Mouse (Mus musculus): ENCODE results near the gene Lpin1. TPM values are rescaled to one million over a fixed set of nuclear protein-coding genes. Genes with fewer than 3 reads are reported as not detected.

Lpin1 gene
- polyA plus RNA-seq, 1 experiment from 2014 or later, result 18.3 TPM

DNA sequence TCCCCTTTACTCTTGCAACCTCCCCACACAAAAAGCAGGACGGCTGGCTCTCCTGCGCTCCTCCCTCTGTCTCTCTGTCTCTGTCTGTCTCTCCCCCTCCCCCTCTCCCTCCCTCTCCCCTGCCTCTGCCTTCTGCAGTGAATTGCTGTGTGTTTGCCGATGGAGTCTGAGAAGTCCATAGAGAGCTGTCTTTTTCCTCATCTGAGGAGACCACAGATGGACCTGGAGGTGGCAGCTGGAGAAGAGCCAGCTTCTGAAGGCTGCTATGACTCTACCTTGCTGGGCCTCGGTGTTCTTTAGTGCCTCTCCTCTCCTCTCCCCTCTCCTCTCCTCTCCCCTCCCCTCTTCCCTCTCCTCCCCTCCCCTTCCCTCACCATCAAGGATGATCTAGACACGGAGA, 5.1 kb downstream of the Lpin1 start:
- 68% methylated on average over 5 of the region's 5 CpGs for WGBS
- H3K36me3 ChIP-seq, result no peaks in the 10 kb centered on the region
- H3K4me3 ChIP-seq, result no peak overlapping the region
- no peaks in the 10 kb centered on the region for H3K4me1 ChIP-seq (replicated peaks)
- H3K9me3 ChIP-seq, result no peaks in the 10 kb centered on the region
- H3K27me3 ChIP-seq, result no peaks in the 10 kb centered on the region
- H3K9ac ChIP-seq, result no peak overlapping the region
- no peak for ATAC-seq (ENCODE audit: low FRiP score)
- H3K27ac ChIP-seq, result no peak overlapping the region
- no peak overlapping the region for H3K4me2 ChIP-seq

DNA sequence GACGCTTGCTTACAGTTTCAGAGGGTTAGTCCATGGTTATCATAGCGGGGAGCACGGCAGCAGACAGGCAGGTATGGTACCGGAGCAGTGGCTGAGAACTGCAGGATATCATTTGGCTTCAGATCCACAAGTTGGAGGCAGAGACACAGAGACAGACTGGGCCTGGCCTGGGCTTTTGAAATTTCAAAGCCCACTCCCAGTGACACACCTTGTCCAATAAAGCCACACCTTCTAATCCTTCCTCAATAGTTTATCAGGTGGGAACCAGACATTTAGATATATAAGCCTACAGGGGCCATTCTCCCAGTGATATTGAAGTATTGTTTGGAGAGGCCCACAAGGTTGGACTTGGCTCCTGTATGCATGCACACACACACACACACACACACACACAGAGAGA, 8.5 kb downstream of the Lpin1 start:
- no peak for ATAC-seq (ENCODE audit: low FRiP score)
- Histone ChIP-seq H3K27ac (no peak overlapping the region), H3K9ac (no peak overlapping the region), H3K4me1 (replicated peaks) (no peaks in the 10 kb centered on the region), H3K9me3 (no peaks in the 10 kb centered on the region), H3K27me3 (no peaks in the 10 kb centered on the region), H3K4me2 (no peak overlapping the region), H3K4me3 (no peak overlapping the region), H3K36me3 (no peaks in the 10 kb centered on the region)
- WGBS, result 85% methylated on average over 4 of the region's 4 CpGs

DNA sequence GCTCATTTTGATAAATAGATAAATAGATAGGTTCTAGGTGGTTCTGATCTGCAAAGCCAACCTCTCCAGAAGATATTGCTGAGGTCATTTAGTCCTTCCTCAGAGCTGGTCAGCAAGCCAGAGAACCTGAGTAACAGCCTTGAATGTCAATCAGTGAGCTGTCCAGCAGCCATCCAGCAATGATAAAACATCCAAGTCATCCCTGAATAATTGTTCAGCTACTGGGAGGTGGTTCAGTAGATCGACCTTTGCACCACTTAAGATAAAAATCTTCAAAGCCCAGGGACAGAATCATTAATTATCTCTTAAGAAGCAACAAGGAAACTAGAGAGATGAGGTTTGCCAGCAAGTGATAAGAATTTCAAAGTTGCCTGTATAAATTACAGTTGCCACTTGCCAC, 10.4 kb downstream of the Lpin1 start:
- H3K4me1 ChIP-seq (replicated peaks), result no peaks in the 10 kb centered on the region
- H3K4me2 ChIP-seq, result no peak overlapping the region
- 83% methylated on average over 1 of the region's 1 CpGs for WGBS
- H3K4me3 ChIP-seq, result no peak overlapping the region
- H3K27ac ChIP-seq, result no peak overlapping the region
- H3K27me3 ChIP-seq, result no peaks in the 10 kb centered on the region
- no peaks in the 10 kb centered on the region for H3K9me3 ChIP-seq
- H3K9ac ChIP-seq, result no peak overlapping the region
- no peaks in the 10 kb centered on the region for H3K36me3 ChIP-seq
- no peak for ATAC-seq (ENCODE audit: low FRiP score)

DNA sequence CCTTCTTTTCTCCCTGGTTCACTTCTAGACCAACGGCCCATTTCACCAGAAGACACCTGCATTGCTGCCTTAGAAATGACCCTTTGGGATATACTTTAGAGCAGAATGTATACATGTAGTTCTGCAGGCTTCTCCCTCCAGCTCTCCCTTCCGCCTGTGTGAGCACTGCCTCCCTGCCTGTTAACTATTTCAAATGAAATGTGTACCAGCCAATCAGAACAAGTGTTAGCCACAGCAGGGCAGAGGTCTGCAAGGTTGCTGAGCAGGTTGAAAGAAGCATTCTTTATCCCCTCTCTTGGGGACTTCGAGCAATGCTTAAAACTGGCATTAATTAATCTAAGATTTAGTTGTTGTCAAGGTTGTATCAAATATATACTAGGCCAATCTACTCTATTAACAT, 11.4 kb downstream of the Lpin1 start:
- no peak overlapping the region for H3K9ac ChIP-seq
- H3K4me2 ChIP-seq, result no peak overlapping the region
- 47% methylated on average over 3 of the region's 3 CpGs for WGBS
- H3K4me1 ChIP-seq (replicated peaks), result no peaks in the 10 kb centered on the region
- no peak for ATAC-seq (ENCODE audit: low FRiP score)
- H3K36me3 ChIP-seq, result no peaks in the 10 kb centered on the region
- H3K9me3 ChIP-seq, result no peaks in the 10 kb centered on the region
- H3K27ac ChIP-seq, result no peak overlapping the region
- H3K27me3 ChIP-seq, result no peaks in the 10 kb centered on the region
- H3K4me3 ChIP-seq, result no peak overlapping the region

DNA sequence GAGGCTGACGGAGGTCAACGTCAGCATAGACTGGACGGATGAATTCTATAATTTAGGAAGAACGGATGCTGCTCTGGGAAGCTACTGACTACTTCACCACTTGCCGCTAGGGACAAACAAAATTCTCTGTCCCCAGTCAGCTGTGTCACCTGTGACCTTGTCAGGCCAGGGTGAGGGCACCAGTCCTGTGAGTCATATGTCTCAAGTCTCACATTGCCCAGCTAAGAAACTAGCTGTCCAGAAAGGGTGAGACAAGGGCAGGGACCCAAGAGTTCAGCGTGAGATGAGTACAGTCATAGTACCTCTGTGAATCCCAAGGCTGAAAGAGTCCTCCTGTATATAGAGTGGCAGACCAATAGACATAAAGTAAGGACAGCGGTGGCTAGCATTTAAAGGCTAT, 17.0 kb downstream of the Lpin1 start:
- WGBS, result 93% methylated on average over 7 of the region's 7 CpGs
- H3K36me3 ChIP-seq, result no peaks in the 10 kb centered on the region
- no peak overlapping the region for H3K27ac ChIP-seq
- H3K4me3 ChIP-seq, result no peak overlapping the region
- H3K9me3 ChIP-seq, result no peaks in the 10 kb centered on the region
- H3K4me1 ChIP-seq (replicated peaks), result peaks cover 29% of the 10 kb centered on the region
- H3K4me2 ChIP-seq, result no peak overlapping the region
- H3K27me3 ChIP-seq, result no peaks in the 10 kb centered on the region
- no peak for ATAC-seq (ENCODE audit: low FRiP score)
- H3K9ac ChIP-seq, result no peak overlapping the region

DNA sequence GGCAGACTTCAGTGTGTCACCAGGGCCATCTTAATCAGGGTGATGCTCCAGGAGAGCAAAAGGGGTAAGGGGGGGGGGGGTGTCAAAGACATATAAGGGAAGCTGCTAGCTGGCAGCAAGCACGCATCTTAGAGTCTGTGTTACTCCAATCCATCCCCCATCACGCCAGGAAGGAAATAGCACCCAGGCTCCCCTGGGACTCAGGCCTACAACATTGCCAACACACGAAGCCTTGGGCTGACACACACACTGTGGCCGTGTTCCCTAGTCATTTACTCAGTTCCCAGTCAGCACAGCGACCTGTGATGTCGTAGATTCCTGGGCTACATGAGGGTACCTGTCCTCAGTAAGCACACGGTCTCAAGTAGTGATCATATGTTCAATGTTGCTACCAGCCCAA, 17.8 kb downstream of the Lpin1 start:
- no peak for ATAC-seq (ENCODE audit: low FRiP score)
- H3K4me2 ChIP-seq, result no peak overlapping the region
- 86% methylated on average over 7 of the region's 7 CpGs for WGBS
- H3K27me3 ChIP-seq, result no peaks in the 10 kb centered on the region
- no peaks in the 10 kb centered on the region for H3K36me3 ChIP-seq
- H3K4me3 ChIP-seq, result no peak overlapping the region
- no peaks in the 10 kb centered on the region for H3K9me3 ChIP-seq
- peaks cover 36% of the 10 kb centered on the region for H3K4me1 ChIP-seq (replicated peaks)
- no peak overlapping the region for H3K9ac ChIP-seq
- H3K27ac ChIP-seq, result no peak overlapping the region

DNA sequence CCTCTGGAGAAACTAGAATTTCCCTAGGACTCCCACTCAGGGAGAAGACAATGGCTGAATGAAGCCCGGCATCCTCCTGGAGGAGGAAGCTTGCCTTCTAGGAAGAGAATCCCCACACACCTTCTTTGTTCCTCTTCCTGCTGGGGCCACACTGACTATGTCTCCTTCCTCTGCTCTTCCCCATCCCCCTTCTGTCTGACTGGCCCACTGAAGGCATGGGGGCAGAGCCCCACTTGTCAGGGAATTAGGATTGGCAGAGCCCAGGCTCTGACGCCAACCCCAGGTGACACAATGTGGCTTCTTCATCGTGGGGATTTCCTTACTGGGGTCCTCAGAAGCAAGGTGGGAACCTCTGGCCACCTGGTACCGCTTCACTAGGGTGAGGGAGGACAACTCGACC, 18.3 kb downstream of the Lpin1 start:
- Histone ChIP-seq H3K4me3 (no peak overlapping the region), H3K9ac (peak overlapping the region; percentile 61; the same call in 1 of the 2 replicates), H3K27ac (0 out of 2 replicates have a peak overlapping the region, but pooled peaks have one; percentile 79), H3K9me3 (no peaks in the 10 kb centered on the region), H3K4me2 (peak overlapping the region; percentile 58; the same call in 1 of the 2 replicates), H3K27me3 (no peaks in the 10 kb centered on the region), H3K4me1 (replicated peaks) (peaks cover 42% of the 10 kb centered on the region), H3K36me3 (no peaks in the 10 kb centered on the region)
- ATAC-seq (ENCODE audit: low FRiP score), result no peak
- 66% methylated on average over 5 of the region's 5 CpGs for WGBS

DNA sequence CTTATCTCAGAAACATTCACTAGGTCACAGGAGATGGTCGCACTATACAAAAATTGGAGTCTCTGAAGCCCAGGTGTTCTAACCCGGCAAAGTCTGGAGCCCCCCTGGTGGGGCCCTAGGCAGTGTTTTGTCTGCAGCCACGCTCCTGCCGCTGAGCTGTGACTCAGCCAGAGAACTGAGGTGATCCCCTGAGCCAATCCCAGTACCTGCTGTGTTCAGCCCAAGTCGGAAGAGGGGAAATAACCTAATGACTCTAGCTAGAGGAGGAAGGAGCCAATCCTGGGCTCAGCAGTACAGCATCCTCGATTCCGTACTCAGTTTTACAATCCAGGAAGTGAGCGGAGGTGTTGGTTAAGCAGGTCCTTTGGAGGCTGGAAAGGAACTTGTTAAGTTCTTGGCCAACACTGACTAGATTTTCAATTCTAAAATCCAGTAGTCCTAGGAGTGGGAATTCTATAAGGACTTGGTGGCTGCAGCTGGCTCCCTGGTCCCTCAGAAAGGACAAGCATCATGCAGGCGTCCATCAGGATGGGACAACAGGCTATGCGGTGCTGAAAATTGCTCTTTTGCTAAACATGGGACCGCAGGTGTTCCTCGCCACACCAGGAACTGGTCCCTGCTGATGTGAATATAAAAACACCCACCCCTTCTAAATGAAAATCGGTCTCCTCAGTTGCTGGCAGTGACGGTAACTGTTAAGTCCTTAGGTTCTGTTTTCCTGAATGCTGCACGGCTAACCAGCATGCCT, 19.1 kb downstream of the Lpin1 start:
- no peaks in the 10 kb centered on the region for H3K9me3 ChIP-seq
- H3K4me1 ChIP-seq (replicated peaks), result peaks cover 50% of the 10 kb centered on the region
- H3K4me2 ChIP-seq, result peak overlapping the region; percentile 58
- peak overlapping the region; percentile 79 for H3K27ac ChIP-seq
- H3K4me3 ChIP-seq, result peak overlapping the region; percentile 38
- no peaks in the 10 kb centered on the region for H3K36me3 ChIP-seq
- ATAC-seq (ENCODE audit: low FRiP score), result peak; percentile 75
- H3K27me3 ChIP-seq, result no peaks in the 10 kb centered on the region
- H3K9ac ChIP-seq, result peak overlapping the region; percentile 61
- WGBS, result 8% methylated on average over 15 of the region's 15 CpGs

DNA sequence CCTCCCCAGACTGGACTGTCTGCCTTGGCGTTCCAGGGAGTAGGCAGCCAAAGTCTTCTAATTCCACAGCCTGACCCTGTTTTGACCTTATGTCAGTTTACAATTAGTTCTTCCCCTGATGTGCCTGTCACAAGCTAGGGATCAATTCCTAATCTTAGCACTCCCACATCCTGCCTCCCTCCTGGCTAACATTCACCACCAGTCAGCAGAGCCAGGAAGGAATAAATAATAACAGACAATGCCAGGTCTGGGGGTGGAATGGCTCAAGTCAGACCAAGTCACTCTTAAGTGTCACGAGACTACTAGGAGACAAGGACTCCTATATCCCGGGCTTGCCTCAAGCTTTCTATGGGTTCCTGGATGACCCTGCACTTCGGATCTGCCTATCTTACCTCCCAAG, 20.8 kb downstream of the Lpin1 start:
- peak overlapping the region; percentile 84; the same call in 1 of the 2 replicates for H3K4me2 ChIP-seq
- no peak overlapping the region for H3K9ac ChIP-seq
- no peak overlapping the region; the same call in 1 of the 2 replicates for H3K4me3 ChIP-seq
- H3K36me3 ChIP-seq, result no peaks in the 10 kb centered on the region
- peaks cover 67% of the 10 kb centered on the region for H3K4me1 ChIP-seq (replicated peaks)
- no peaks in the 10 kb centered on the region for H3K9me3 ChIP-seq
- H3K27me3 ChIP-seq, result no peaks in the 10 kb centered on the region
- no peak overlapping the region for H3K27ac ChIP-seq
- no peak for ATAC-seq (ENCODE audit: low FRiP score)
- 33% methylated on average over 4 of the region's 4 CpGs for WGBS

DNA sequence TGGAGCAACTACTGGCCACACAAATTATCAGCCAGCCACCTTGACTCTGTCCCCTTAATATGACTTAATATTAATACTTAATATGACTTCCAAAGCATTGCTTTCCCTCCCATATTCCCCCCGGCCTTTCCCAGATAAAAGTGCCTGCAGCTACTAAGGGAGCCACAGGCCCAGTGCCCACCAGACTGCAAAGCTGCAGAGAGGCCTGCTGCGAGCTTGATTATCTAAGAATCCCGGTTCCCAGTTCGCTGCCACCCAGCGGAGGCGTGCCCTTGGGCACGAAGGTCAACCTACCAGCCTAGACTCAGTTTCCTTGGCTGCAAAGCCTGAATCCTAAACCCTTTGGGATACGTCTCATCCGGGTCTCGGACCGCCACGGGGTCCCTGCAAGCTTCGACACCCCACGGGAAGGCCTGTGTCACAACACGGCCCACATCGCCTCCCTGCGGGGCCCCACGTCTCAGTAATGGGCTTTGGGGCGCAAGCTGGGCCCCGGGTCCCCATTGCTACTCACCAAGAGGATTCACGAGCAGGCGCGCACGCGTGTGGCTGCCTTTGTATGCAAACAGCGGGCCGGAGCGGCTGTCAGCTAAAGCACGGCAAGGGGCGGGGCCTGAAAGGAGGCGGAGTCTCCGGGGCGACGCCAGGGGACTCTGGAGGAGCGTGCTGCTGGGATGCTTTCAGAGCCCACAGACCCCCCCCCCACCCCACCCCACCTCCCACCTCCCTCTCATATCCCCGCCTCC, 21.4 kb downstream of the Lpin1 start:
- Histone ChIP-seq H3K4me2 (peak overlapping the region; percentile 84), H3K27ac (peak overlapping the region; percentile 91), H3K9me3 (no peaks in the 10 kb centered on the region), H3K27me3 (no peaks in the 10 kb centered on the region), H3K4me1 (replicated peaks) (peaks cover 72% of the 10 kb centered on the region), H3K4me3 (peak overlapping the region; percentile 86), H3K9ac (peak overlapping the region; percentile 94), H3K36me3 (no peaks in the 10 kb centered on the region)
- WGBS, result under 1% methylated on average over 30 of the region's 36 CpGs
- ATAC-seq (ENCODE audit: low FRiP score), result peak; percentile 88

DNA sequence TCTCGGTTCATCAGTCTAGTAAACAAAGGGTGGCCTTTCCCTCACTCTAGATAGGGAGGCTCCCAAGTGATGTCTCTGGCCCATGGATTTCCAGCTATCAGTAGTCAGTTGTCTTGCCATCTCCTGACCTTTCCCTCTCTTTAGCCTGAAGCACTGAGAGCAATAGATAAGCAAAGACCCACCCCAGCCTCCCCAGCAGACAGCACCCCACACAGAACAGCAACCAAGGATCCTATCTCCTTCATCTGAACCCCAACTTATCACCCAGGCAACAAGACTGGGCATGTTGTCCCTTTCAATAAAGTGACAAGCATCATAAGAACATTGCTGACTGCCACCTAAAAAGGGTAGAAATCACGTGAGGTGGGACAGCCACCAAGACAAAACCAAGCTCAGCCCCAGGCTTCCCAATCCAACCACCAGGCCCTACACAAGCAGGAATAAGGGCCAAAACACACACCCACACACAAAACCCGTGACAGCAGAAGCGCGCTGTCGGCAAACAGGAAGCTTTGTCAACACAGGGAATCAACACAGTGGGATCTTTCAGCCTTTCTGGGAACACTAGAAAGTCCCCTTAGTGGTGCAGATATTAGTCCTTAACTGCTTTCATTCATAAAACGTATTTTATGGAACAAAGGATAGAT, 22.2 kb downstream of the Lpin1 start:
- H3K27me3 ChIP-seq, result no peaks in the 10 kb centered on the region
- no peaks in the 10 kb centered on the region for H3K36me3 ChIP-seq
- ATAC-seq (ENCODE audit: low FRiP score), result no peak; the same call in 1 of the 2 replicates
- H3K9ac ChIP-seq, result peak overlapping the region; percentile 94
- H3K4me1 ChIP-seq (replicated peaks), result peaks cover 81% of the 10 kb centered on the region
- 10% methylated on average over 7 of the region's 7 CpGs for WGBS
- peak overlapping the region; percentile 86 for H3K4me3 ChIP-seq
- H3K27ac ChIP-seq, result peak overlapping the region; percentile 91
- peak overlapping the region; percentile 84 for H3K4me2 ChIP-seq
- H3K9me3 ChIP-seq, result no peaks in the 10 kb centered on the region

DNA sequence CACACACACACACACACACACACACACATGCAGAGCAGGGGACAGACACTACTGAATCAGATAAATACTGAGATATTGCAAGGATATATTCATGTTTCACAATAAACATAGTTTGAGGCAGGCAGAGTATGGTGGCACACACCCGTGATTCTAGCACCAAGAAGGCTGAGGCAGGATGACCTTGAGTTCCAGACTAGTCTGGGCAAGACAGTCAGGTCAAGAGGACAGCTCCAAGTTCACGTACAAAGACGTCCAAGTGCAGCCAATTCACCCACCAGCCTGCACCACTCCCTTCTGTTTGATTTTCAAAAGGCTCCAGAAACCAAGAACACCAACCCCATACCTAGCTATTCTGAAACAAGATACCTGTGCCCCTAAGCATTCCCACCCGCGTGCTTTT, 23.0 kb downstream of the Lpin1 start:
- Histone ChIP-seq H3K4me2 (peak overlapping the region; percentile 84), H3K4me3 (peak overlapping the region; percentile 86), H3K4me1 (replicated peaks) (peaks cover 87% of the 10 kb centered on the region), H3K36me3 (no peaks in the 10 kb centered on the region), H3K27ac (0 out of 2 replicates have a peak overlapping the region, but pooled peaks have one; percentile 91), H3K9ac (peak overlapping the region; percentile 94), H3K9me3 (no peaks in the 10 kb centered on the region), H3K27me3 (no peaks in the 10 kb centered on the region)
- ATAC-seq (ENCODE audit: low FRiP score), result no peak
- 78% methylated on average over 5 of the region's 5 CpGs for WGBS

Data from hindbrain, embryonic 13.5 days (tissue).